Mouse (Mus musculus) midbrain, embryonic 16.5 days (tissue): ENCODE measurements around the gene Tmprss12. TPM values are rescaled to one million over a fixed set of nuclear protein-coding genes. Genes with fewer than 3 reads are reported as not detected.

Experiments
- ATAC-seq: fragments of 200-750 bp; cut with Nextera tagmentation; 2 replicates; pipeline ENCODE4 v1.8.0; 2017; ENCODE audit warnings: moderate TSS enrichment
- H3K27ac ChIP-seq: fragments of 300-500 bp; sonication (generic); 2 replicates; pipeline ENCODE4 v1.5.1; 2014; ENCODE audit warnings: mild to moderate bottlenecking, low read length, mixed read lengths
- H3K27me3 ChIP-seq: fragments of 300-500 bp; sonication (generic); 2 replicates; pipeline ENCODE4 v1.6.1; 2014; ENCODE audit warnings: low read depth, low read length, mixed read lengths; ENCODE audit not compliant: control insufficient read depth, insufficient read depth
- H3K36me3 ChIP-seq: fragments of 300-500 bp; sonication (generic); 2 replicates; pipeline ENCODE4 v1.6.1; 2014; ENCODE audit warnings: mild to moderate bottlenecking, low read length, moderate library complexity, mixed read lengths; ENCODE audit not compliant: control insufficient read depth, insufficient read depth
- H3K4me1 ChIP-seq: fragments of 300-500 bp; sonication (generic); 2 replicates; pipeline ENCODE4 v1.6.1; 2014; ENCODE audit warnings: mild to moderate bottlenecking, low read length, mixed read lengths; ENCODE audit not compliant: control insufficient read depth, insufficient read depth
- H3K4me2 ChIP-seq: fragments of 300-500 bp; sonication (generic); 2 replicates; pipeline ENCODE4 v1.6.1; 2014; ENCODE audit warnings: mild to moderate bottlenecking, low read length, mixed read lengths
- H3K4me3 ChIP-seq: fragments of 300-500 bp; sonication (generic); 2 replicates; pipeline ENCODE4 v1.5.1; 2014; ENCODE audit warnings: low read depth, mild to moderate bottlenecking, low read length, moderate library complexity, mixed read lengths
- H3K9ac ChIP-seq: fragments of 300-500 bp; sonication (generic); 2 replicates; pipeline ENCODE4 v1.6.1; 2014; ENCODE audit warnings: low read depth, low read length, mixed read lengths
- H3K9me3 ChIP-seq: fragments of 300-500 bp; sonication (generic); replicated peaks from 2 replicates; pipeline ENCODE4 v1.6.1; 2014; ENCODE audit warnings: mild to moderate bottlenecking, low read length, mixed read lengths; ENCODE audit not compliant: control insufficient read depth, poor library complexity, severe bottlenecking
- WGBS: fragments of 180-500 bp; shearing (Covaris S2); extraction: QIAGEN DNeasy Blood & Tissue Kit; methylation state at CpG from one replicate; pipeline ENCODE4 v1.1.7; 2014; 5-methylcytosine and 5-hydroxymethylcytosine counted together
- polyA plus RNA-seq: library from polyadenylated mRNA; unstranded; fragments of >200 nt; fragmentation: Nextera tagmentation; extraction: Ambion mirVana; gene quantifications from 2 replicates; pipeline ENCODE4 v1.2.1, GENCODE M21; 2015

Tmprss12 gene
- polyA plus RNA-seq, result not detected in 2 replicates

DNA sequence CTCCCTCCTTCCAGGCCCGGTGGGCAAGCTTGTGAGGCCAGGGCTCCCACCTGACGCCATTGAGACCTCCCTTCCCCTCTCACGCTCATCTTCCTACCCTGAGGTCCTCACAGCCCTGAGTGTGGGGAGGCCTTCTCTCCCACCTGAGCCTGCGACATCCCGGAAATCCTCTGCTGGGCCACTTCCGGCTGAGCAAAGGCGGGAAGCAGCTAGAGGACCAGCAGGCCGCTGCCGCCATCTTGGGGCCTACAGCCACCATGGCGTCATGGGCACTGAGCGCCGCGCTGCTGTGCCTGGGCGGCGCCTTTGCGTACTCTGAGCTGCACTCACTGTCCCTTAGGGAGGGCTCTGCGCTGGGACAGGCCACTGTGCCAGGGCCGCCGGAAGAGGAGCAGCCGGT, at the start of gene Tmprss12:
TSS of gene Tmprss12 (plus strand) at position 212 of the 400 bp plus-strand sequence.
- no peak within 1 kb of the TSS for H3K4me2 ChIP-seq
- no peak within 1 kb of the TSS for H3K4me3 ChIP-seq
- no peak for ATAC-seq
- H3K27me3 ChIP-seq, result no peaks in the 10 kb centered on the region
- no peaks in the 10 kb centered on the region for H3K36me3 ChIP-seq
- no peak within 1 kb of the TSS for H3K27ac ChIP-seq
- no peaks in the 10 kb centered on the region for H3K9me3 ChIP-seq
- no peak within 1 kb of the TSS for H3K9ac ChIP-seq
- no peaks in the 10 kb centered on the region for H3K4me1 ChIP-seq
- WGBS, result 97% methylated on average over 20 of the region's 20 CpGs

DNA sequence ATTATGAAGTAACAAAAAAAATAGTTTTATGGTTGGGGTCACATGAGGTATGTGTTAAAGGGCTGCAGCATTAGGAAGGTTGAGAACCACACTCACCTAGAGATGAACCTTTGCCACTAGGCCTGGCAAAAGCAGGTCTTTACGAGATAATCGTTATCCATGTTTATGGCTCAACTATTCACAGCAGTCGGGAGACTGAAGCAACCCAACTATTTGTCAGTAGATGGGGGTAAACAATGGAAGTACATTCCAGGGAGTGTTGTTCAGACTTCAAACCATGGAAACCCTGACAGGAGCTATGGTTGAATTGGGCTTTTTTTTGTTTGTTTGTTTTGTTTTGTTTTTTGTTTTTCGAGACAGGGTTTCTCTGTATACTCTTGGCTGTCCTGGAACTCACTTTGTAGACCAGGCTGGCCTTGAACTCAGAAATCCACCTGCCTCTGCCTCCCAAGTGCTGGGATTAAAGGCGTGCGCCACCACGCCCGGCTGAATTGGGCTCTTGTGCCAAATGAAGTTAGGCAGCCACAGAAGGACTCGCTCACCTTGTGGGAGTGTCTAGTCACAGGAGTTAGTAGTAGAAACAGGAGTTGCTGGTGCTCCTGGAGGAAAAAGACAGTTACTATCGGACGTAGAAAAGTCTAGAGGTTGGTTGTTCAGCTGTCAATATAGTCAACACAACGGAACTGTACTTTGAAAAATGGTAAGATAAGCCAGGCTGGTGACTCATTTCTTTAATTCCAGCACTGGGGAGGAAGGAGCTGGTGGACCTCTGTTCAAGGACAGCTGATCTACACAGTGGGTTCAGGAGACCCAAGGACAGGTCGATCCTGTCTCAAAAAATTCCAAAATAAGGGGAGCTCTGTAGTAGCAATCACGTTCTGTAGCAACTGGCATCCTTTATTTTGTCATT, 48.8 kb upstream of the Tmprss12 start:
- H3K9ac ChIP-seq, result no peak overlapping the region
- no peak overlapping the region for H3K4me3 ChIP-seq
- no peaks in the 10 kb centered on the region for H3K27me3 ChIP-seq
- no peak for ATAC-seq
- H3K27ac ChIP-seq, result no peak overlapping the region
- no peaks in the 10 kb centered on the region for H3K9me3 ChIP-seq
- H3K4me1 ChIP-seq, result peaks cover 14% of the 10 kb centered on the region
- 92% methylated on average over 14 of the region's 14 CpGs for WGBS
- no peak overlapping the region for H3K4me2 ChIP-seq
- H3K36me3 ChIP-seq, result peaks cover 7% of the 10 kb centered on the region

DNA sequence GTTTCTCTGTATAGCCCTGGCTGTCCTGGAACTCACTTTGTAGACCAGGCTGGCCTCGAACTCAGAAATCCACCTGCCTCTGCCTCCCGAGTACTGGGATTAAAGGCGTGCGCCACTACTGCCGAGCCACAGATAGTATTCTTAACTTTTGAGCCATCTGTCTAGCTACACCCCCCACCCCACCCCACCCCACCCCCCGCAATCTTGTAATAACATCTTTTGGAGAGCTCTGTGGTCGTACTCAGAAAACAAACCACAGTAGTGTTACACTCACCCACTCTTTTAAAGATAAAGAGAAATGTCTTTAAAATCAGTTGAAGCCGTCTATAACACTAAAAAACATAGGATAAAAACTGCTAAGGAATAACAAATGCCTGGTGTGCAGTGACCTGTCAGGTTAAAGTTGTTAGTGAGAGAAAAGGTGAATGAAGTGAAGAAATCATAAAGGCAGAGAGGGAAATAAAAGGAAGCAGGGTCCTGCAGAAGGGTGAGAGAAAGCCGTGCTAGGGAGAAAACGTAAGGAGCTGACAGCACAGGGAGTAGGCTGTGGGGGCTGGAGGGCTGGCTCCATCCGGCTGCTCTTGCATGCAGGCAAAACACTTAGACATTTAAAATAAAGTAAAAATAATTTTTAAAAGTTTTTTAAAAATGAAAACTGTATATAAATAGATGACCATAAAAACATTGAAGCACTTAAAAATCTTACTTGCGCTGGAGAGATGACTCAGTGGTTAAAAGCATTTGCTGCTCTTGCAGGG, 45.2 kb upstream of the Tmprss12 start:
- 94% methylated on average over 12 of the region's 12 CpGs for WGBS
- no peak for ATAC-seq
- Histone ChIP-seq H3K4me2 (no peak overlapping the region), H3K9me3 (no peaks in the 10 kb centered on the region), H3K27ac (no peak overlapping the region), H3K36me3 (peaks cover 7% of the 10 kb centered on the region), H3K4me3 (no peak overlapping the region), H3K27me3 (no peaks in the 10 kb centered on the region), H3K9ac (no peak overlapping the region), H3K4me1 (no peaks in the 10 kb centered on the region)

DNA sequence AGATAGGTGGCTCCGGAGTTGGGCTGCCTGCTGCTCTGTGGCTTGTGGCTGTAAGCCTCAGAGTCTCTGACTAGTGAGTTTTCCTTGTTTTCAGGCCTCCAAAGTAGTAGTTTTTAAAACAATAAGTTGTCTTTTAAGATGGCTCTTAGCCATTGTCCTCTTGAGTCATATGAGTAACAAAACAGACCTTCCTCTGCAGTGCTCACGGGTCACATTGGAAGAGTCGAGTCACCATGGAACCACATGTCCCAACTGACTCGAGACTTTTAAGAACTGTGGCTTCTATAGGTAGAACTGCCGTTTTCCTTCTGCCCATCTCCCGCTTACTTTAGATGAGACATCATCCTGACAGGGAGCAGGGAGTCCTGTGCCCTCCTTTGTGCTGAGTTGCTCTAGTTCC, 43.7 kb upstream of the Tmprss12 start:
- 91% methylated on average over 6 of the region's 6 CpGs for WGBS
- Histone ChIP-seq H3K27ac (no peak overlapping the region), H3K27me3 (no peaks in the 10 kb centered on the region), H3K4me3 (no peak overlapping the region), H3K4me2 (no peak overlapping the region), H3K4me1 (no peaks in the 10 kb centered on the region), H3K9ac (no peak overlapping the region), H3K9me3 (no peaks in the 10 kb centered on the region), H3K36me3 (peaks cover 7% of the 10 kb centered on the region)
- no peak for ATAC-seq

DNA sequence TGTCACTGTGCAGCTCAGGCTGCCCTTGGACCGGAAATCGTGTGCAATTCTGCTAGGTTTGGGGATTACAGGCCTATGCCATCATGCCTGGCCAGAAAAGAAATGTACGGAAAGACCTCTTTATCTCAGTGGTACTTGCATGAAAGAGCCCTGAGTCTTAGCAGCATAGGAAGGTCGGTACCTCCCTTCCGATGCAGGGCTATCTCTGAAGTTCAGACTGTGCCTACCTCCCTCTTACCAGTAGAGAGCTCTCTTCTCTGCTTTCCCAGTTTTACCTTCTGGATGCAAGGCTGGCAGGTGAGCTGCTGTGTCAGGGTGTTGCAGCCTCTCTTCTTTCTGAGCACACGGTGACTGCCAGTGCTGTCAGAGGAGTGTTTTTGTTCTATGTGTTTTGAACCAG, 38.9 kb upstream of the Tmprss12 start:
- no peak overlapping the region for H3K27ac ChIP-seq
- H3K4me2 ChIP-seq, result no peak overlapping the region
- H3K9me3 ChIP-seq, result no peaks in the 10 kb centered on the region
- no peak overlapping the region for H3K4me3 ChIP-seq
- 93% methylated on average over 6 of the region's 6 CpGs for WGBS
- no peak overlapping the region for H3K9ac ChIP-seq
- no peaks in the 10 kb centered on the region for H3K27me3 ChIP-seq
- ATAC-seq, result no peak
- peaks cover 2% of the 10 kb centered on the region for H3K36me3 ChIP-seq
- no peaks in the 10 kb centered on the region for H3K4me1 ChIP-seq

DNA sequence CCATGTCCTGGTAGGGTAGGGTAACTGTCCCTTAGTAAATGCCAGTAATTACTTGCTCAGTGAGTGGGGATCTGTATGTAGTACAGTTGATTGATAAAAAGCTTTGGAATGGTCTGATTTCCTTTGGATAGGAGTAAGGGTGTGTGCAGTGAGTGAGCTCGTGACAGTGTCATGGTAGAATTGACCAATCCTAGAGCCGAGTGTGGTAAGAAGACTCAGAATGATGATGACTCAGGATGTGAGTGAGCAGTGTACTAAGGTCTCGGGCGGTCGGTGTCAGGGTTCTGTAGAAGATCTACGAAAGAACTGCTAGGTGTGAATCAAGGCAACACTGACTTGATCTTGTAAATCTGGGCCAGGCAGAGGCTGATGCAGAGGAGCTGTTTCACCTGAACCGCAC, 34.7 kb upstream of the Tmprss12 start:
- H3K9me3 ChIP-seq, result no peaks in the 10 kb centered on the region
- no peak for ATAC-seq
- no peak overlapping the region for H3K27ac ChIP-seq
- no peak overlapping the region for H3K4me3 ChIP-seq
- WGBS, result 97% methylated on average over 7 of the region's 7 CpGs
- no peak overlapping the region for H3K4me2 ChIP-seq
- no peak overlapping the region for H3K9ac ChIP-seq
- no peaks in the 10 kb centered on the region for H3K4me1 ChIP-seq
- H3K36me3 ChIP-seq, result peaks cover 8% of the 10 kb centered on the region; the same call in 1 of the 2 replicates
- no peaks in the 10 kb centered on the region for H3K27me3 ChIP-seq

DNA sequence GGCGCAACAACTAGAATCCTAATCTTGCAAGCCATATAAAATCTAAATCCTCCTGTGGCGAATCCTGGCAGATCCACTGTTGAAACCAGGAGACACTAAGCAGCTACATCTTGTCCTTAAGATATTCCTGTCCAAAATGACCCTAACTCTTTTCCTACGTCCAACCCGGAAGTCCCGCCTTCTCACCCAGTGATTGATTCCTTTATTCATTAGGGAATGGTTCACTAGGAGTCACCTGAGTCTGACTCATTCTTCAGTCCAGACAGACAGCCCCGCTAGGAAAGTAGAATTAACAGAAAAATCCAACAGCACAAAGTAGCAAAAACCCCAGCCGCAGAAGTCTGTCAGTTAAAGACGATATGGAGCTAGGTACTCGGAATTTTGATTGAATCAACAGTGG, 33.3 kb upstream of the Tmprss12 start:
- no peak overlapping the region for H3K27ac ChIP-seq
- H3K4me1 ChIP-seq, result no peaks in the 10 kb centered on the region
- no peak for ATAC-seq
- no peak overlapping the region for H3K9ac ChIP-seq
- peaks cover 8% of the 10 kb centered on the region for H3K36me3 ChIP-seq
- H3K9me3 ChIP-seq, result no peaks in the 10 kb centered on the region
- no peaks in the 10 kb centered on the region for H3K27me3 ChIP-seq
- H3K4me2 ChIP-seq, result no peak overlapping the region
- H3K4me3 ChIP-seq, result no peak overlapping the region
- 96% methylated on average over 9 of the region's 9 CpGs for WGBS

DNA sequence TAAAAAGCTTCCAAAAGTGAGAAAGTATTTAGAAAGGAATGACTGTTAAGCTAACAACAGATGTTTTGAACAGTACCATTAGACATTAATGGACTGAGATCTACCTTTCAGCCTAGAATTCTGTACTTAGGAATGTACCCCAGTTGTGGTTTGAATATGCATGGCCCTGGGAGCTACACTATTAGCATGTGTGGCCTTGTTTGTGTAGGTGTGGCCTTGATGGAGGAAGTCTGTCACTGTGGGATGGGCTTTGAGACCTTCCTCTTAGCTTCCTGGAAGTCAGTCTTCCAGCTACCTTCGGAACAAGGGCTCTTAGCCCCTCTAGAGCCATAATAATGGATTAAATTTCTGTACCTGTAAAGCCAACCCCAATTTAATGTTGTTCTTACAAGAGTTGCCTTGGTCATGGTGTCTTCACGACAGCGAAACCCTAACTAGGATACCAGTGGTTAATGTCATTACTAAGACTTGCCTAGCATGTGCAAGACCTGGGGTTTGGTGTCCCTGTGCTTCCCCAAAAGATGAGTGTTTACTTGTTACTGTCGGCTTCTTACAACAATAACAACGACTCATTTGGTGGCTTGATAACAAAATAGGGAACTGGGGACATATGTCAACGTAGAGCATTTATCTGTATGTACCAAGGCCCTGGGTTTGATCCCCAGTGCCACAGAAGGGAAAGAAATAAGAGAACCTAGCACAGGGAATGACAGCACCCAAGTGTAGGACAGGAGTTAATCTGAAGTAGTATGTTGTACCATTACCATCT, 31.8 kb upstream of the Tmprss12 start:
- ATAC-seq, result no peak
- 97% methylated on average over 6 of the region's 6 CpGs for WGBS
- H3K27me3 ChIP-seq, result no peaks in the 10 kb centered on the region
- no peaks in the 10 kb centered on the region for H3K4me1 ChIP-seq
- no peak overlapping the region for H3K9ac ChIP-seq
- no peaks in the 10 kb centered on the region for H3K9me3 ChIP-seq
- H3K27ac ChIP-seq, result no peak overlapping the region
- no peak overlapping the region for H3K4me2 ChIP-seq
- H3K36me3 ChIP-seq, result peaks cover 19% of the 10 kb centered on the region
- H3K4me3 ChIP-seq, result no peak overlapping the region
